Mouse (Mus musculus) c-Kit-positive CD71-negative TER-119-negative erythroid progenitor cells, embryonic 14.5 days (primary cell): ENCODE measurements around the gene Lnp1.
"Not testable (repeated sequence)": the region's sequence is repeated elsewhere in the genome, so short reads cannot be mapped to it uniquely, and the experiment has no call there.

ENCODE experiments used
- DNase-seq: peaks from one replicate; pipeline ENCODE4 v3.0.0-alpha.2; 2013; ENCODE audit warnings: low read depth

Gene Lnp1

DNA sequence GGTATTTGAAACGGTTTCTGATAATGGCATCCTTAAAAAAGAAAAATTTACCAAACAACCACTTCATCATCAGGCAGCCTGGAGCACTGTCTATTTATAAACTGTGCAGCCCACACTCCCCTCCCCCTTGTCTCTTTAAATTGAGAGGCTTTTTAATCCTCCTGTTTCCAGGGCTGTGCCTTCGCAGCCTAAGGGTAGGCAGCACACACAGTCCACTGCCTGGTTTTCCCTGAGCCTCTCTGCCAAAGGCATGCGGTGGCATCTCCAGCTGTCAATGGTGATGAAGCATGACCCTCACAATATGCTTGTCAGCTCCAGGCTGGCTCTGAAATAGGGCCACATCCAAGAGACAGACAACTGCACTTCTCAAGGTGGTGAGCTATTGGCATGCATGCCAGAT is at the start of gene Lnp1:
Gene Lnp1 (minus strand): TSS at position 39 of the 400 bp plus-strand sequence.
- DNase-seq = no peak

DNA sequence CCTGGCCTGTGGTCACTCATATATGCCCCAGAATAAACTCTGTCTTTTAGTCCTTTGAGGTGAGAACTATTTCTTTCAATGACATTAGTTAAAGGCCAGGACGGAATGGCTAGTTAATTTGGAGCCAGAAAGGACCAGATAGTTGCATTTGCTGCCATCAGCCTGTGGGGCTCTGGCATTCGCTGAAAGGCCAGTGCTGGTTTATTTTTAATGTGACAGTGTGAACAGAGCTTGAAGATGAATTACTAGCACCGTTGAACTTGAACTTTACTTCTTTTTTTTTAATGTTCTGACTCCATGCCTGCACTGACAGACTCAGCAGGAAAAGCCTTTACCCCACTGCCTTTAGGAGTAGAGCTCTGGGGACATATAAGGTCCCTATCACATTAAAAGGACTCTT is 46.8 kb upstream of the Lnp1 start:
- no peak for DNase-seq

DNA sequence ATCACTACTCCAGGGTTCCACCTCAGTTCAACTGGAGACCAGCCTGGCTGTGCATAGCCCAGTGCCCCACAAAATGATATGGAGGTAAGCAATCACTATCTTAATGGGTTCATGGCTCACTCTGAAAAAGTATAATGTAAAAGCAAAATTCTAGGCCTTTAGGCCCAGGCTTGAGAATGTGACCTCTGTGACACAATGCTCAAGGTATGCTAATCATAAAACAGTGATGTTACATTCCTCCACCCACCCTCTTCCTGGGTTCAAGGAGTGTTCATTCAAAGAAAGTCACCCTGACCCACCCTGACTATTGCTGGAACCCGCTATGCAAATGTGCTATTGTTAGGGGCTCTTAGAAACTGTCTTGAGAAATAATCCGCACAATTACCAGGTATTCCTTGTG is 30.4 kb upstream of the Lnp1 start:
- DNase-seq = not testable (repeated sequence)

DNA sequence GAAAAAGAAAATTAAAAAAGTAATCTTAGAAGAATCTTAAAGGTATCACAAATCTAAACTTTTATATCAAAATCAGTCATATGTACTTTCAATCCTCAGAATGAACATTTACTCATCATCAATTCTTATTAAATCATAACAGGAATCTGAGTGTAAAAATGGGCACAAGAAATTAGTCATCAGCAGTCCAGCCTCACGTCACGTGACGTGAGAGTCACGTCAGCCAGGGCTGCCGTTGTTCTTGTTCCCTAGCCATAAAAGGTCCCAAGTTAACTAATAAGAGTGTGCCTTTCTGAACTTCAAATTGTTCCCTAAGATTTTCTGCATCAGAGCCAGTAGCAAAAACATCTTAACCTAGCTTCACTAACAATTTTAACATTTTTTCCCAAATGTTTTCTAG is 21.2 kb upstream of the Lnp1 start:
- DNase-seq = no peak

DNA sequence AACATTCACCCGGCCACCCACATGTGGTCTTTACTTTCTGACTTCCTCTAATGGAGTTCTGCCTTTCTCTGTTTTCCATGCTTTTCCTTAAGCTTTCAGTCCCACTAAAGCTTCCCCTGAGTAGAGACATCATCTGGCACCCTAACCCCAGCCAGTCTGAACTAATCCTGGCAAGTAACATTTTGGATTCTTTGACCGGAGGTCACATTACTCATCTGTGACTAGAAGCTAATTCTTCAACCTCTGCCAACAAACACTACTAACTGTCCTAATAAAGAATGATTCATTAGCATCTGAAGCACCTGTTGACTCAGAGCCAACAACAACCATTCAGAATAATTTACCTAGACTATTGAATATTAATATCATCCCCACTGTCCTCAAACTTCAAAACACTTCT is 14.5 kb upstream of the Lnp1 start:
- DNase-seq = no peak

GRCm38 (mm10) chr16:56920102-56920657 is 7.7 kb downstream of the Lnp1 start:
- peak; percentile 53 for DNase-seq

DNA sequence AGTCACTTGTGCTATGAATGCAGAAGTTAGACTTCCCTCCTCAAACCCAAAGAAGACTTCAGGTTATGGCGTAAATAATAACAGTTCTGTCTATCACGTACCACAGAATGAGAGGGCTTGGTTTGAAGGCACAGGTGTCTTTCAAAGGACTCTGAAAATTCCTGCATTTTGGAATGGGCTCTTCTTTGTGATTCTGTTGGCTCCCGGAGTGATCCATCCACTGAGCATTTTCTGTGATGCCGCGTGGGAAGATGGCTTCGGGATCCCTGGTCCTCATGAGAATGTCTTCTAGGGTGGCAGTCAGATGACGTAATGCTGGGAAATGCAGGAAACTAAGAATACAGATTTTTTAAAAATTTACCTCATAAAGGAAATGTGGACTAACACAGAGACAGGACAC is 10.6 kb downstream of the Lnp1 start:
- no peak for DNase-seq

- no peak for DNase-seq
Measured at GRCm38 (mm10) chr16:56908986-56909385, 18.9 kb downstream of the Lnp1 start.

DNA sequence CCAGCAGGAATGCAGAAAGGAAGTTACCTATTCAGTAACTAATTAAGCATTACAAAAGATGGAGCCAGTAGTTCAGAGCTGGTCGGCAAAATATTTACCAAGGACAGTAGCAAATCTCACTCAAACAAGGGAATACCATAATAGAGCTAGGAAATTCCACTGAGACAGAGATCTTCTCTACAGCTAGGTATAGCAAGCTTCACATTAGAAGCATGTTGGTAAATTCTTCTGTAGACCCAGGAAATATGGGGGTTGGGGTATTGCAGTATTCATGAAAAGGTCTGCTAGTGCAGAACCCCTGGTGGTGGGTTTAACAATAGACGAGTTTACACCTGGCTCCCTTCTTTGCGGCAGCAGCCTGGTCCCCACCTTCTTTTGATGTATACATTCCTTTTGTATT is 25.7 kb downstream of the Lnp1 start:
- DNase-seq = not testable (repeated sequence)

GRCm38 (mm10) chr16:56891583-56891982 is 36.3 kb downstream of the Lnp1 start:
- no peak for DNase-seq

- DNase-seq = no peak
Measured at GRCm38 (mm10) chr16:56886616-56887116, 41.2 kb downstream of the Lnp1 start.

GRCm38 (mm10) chr16:56885824-56886615 is 41.8 kb downstream of the Lnp1 start, which contains the start of gene Tmem45a:
Tmem45a (minus strand) TSS chr16:56886166.
- DNase-seq = peak; percentile 49

- DNase-seq = no peak
Measured at GRCm38 (mm10) chr16:56884811-56885210, 43.0 kb downstream of the Lnp1 start.

GRCm38 (mm10) chr16:56873410-56873809 is 54.5 kb downstream of the Lnp1 start:
- DNase-seq = no peak

DNA sequence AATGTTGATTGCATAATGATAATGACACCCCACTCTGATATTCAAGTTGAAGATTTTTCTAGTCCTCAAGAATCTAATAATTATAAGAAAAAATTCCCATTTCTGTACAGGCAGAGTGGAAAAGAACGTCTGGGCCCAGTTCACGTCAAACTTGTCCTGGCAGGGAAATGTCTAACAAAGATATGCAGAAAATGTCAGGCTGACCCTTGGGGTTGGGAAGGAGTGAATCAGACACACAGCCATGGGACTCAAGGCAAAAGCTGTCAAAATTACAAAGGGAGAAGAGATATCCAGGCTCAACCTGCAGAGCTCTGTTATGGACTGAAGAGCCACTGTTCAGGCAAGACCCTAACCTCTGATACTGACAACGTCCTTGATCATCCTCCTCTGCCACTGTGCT is 57.4 kb downstream of the Lnp1 start:
- no peak for DNase-seq

DNA sequence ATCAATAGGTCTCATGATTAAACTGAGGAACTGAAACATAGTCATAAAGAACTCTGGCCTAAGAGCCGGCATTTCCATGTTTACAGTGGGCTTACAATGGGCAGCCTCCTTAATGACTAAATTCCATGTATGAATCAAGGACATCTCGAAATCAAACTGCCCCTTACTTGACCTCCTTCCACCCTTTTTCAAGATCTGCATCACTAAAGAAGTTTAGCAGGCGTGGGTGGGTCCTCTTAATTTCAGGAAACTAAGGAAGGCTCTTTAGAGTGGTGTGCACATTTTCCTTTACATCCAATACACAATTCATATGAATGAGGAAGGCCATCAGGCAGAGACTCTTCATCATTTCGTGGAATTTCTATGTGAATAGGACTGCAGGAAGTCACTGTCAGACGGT is 59.5 kb downstream of the Lnp1 start:
- no peak for DNase-seq

GRCm38 (mm10) chr16:56867591-56867990 is 60.3 kb downstream of the Lnp1 start:
- DNase-seq = no peak
